Mouse (Mus musculus): Measurements from ENCODE around the gene Rhoj.
"Not testable (repeated sequence)": the region's sequence is repeated elsewhere in the genome, so short reads cannot be mapped to it uniquely, and the experiment has no call there.

The Rhoj gene

GRCm38 (mm10) chr12:75349537-75349936, 41.4 kb downstream of the Rhoj start:
- DNase-seq (ENCODE audit: low read depth in 2 of 2, low spot score in 2 of 2) = not testable (repeated sequence)

GRCm38 (mm10) chr12:75350750-75351149, 42.6 kb downstream of the Rhoj start:
- no peak for DNase-seq (ENCODE audit: low read depth in 2 of 2, low spot score in 2 of 2)

- no peak for DNase-seq (ENCODE audit: low read depth in 2 of 2, low spot score in 2 of 2)
These were observed 43.7 kb downstream of the Rhoj start for GRCm38 (mm10) chr12:75351846-75352245.

GRCm38 (mm10) chr12:75352410-75352809, 44.3 kb downstream of the Rhoj start:
- DNase-seq (ENCODE audit: low read depth in 2 of 2, low spot score in 2 of 2) = no peak

GRCm38 (mm10) chr12:75354354-75354753, 46.2 kb downstream of the Rhoj start:
- no peak for DNase-seq (ENCODE audit: low read depth in 2 of 2, low spot score in 2 of 2)

GRCm38 (mm10) chr12:75357781-75358180, 49.7 kb downstream of the Rhoj start:
- no peak for DNase-seq (ENCODE audit: low read depth in 2 of 2, low spot score in 2 of 2)

GRCm38 (mm10) chr12:75358714-75359113, 50.6 kb downstream of the Rhoj start:
- DNase-seq (ENCODE audit: low read depth in 2 of 2, low spot score in 2 of 2) = no peak

- DNase-seq (ENCODE audit: low read depth in 2 of 2, low spot score in 2 of 2) = no peak
These were observed 51.4 kb downstream of the Rhoj start for GRCm38 (mm10) chr12:75359500-75359899.

- no peak for DNase-seq (ENCODE audit: low read depth in 2 of 2, low spot score in 2 of 2)
These were observed 51.9 kb downstream of the Rhoj start for GRCm38 (mm10) chr12:75359921-75360482.

- DNase-seq (ENCODE audit: low read depth in 2 of 2, low spot score in 2 of 2) = no peak
These were observed 54.3 kb downstream of the Rhoj start for GRCm38 (mm10) chr12:75362456-75362855.

GRCm38 (mm10) chr12:75364416-75364815, 56.3 kb downstream of the Rhoj start:
- DNase-seq (ENCODE audit: low read depth in 2 of 2, low spot score in 2 of 2) = no peak

GRCm38 (mm10) chr12:75365621-75366124, 57.6 kb downstream of the Rhoj start:
- DNase-seq (ENCODE audit: low read depth in 2 of 2, low spot score in 2 of 2) = no peak

GRCm38 (mm10) chr12:75367371-75367770, 59.2 kb downstream of the Rhoj start:
- DNase-seq (ENCODE audit: low read depth in 2 of 2, low spot score in 2 of 2) = no peak

GRCm38 (mm10) chr12:75368527-75368926, 60.4 kb downstream of the Rhoj start:
- no peak for DNase-seq (ENCODE audit: low read depth in 2 of 2, low spot score in 2 of 2)

GRCm38 (mm10) chr12:75369418-75369851, 61.3 kb downstream of the Rhoj start:
- DNase-seq (ENCODE audit: low read depth in 2 of 2, low spot score in 2 of 2) = no peak

GRCm38 (mm10) chr12:75374437-75374836, 66.3 kb downstream of the Rhoj start:
- no peak for DNase-seq (ENCODE audit: low read depth in 2 of 2, low spot score in 2 of 2)

- DNase-seq (ENCODE audit: low read depth in 2 of 2, low spot score in 2 of 2) = no peak
These were observed 66.9 kb downstream of the Rhoj start for GRCm38 (mm10) chr12:75375060-75375459.

GRCm38 (mm10) chr12:75376126-75376525, 68.0 kb downstream of the Rhoj start:
- DNase-seq (ENCODE audit: low read depth in 2 of 2, low spot score in 2 of 2) = no peak

GRCm38 (mm10) chr12:75386731-75387130, 78.6 kb downstream of the Rhoj start:
- DNase-seq (ENCODE audit: low read depth in 2 of 2, low spot score in 2 of 2) = no peak

- DNase-seq (ENCODE audit: low read depth in 2 of 2, low spot score in 2 of 2) = no peak
These were observed 79.0 kb downstream of the Rhoj start for GRCm38 (mm10) chr12:75387156-75387555.

GRCm38 (mm10) chr12:75387846-75388245, 79.7 kb downstream of the Rhoj start:
- DNase-seq (ENCODE audit: low read depth in 2 of 2, low spot score in 2 of 2) = no peak

GRCm38 (mm10) chr12:75388521-75388920, 80.4 kb downstream of the Rhoj start:
- no peak for DNase-seq (ENCODE audit: low read depth in 2 of 2, low spot score in 2 of 2)

All from CD8-positive naive resting alpha-beta T cell, adult 2 months (primary cell).